Mouse (Mus musculus) ovary, adult 18-20 months (tissue): ENCODE measurements around the gene Prkd2.

Source experiments
- DNase-seq: peaks from one replicate; pipeline ENCODE4 v3.0.0; 2022; ENCODE audit warnings: low spot score, mixed read lengths

Gene Prkd2

DNA sequence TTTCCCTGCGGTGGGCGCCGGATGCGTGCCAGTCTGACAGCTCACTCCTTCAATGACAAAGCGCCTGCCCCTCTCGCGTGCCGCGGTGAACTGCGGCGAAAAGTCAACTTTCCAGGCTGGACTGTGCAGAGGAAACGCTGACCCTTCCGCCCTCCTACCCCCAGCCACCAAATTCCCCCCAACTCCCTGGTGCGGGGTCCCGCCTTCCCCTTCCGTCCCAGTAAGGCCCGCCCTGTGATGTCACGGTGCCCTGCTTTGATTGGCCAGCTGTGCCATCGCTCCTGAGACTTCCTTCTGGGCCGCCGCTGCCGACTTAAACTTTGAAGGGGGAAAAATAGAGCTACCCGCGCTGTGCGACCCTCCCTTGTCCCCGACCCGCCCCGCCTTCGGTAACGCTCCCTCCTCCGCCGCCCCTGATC, at the start of gene Prkd2:
Gene Prkd2, plus strand, starts transcription at position 258 of the 419 bp plus-strand sequence.
- DNase-seq = peak; percentile 83

DNA sequence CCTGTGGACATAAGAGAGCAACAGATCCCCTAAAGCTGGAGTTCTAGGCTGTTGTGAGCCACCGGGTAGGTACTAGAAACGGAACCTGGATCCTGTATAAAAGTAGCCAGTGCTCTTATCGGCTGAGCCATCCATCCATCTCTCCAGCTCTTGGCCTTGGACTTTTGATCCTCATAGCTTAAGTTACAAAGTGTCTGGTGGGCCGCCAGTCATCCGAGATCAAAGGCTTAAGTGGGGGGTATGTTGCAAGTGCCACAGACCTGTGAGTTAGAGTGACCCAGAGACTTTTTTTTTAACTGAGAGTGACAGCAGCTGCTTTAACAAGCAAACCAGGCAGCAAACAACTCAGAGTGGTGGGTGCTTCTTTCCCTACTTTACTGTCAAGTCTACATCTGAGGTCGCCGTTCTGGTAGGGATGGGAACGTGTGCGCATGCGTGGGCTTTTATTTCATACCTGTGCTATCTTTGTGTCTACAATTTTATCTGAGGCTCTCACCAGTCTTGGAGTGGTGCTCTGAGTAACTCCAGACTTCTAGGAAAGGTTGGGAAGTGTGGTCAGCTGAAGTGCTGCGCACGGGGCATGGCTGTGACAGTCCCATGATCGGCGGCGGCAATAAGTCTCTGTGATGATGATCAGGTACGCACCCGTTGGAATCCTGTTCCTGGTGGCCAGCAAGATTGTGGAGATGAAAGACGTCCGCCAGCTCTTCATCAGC, 49.5 kb upstream of the Prkd2 start:
- DNase-seq = no peak

DNA sequence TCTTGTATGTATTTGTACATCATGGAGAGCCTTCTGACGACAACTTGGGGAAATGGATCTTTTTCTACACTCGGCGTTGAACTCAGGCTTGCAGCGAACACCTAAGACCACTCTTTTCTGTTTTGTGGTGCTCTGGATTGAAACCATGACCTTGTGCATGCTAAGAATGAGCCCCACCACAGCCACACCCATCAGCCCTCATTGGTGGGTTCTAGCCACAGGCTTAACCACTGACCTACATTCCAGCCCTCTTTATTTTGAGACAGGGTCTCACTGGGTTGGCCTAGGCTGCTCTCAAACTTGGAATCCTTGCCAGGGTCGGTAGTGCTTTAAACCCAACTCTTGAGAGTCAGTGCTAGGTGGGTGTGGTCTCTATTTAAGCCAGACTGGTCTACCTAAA, 47.8 kb upstream of the Prkd2 start:
- no peak for DNase-seq

DNA sequence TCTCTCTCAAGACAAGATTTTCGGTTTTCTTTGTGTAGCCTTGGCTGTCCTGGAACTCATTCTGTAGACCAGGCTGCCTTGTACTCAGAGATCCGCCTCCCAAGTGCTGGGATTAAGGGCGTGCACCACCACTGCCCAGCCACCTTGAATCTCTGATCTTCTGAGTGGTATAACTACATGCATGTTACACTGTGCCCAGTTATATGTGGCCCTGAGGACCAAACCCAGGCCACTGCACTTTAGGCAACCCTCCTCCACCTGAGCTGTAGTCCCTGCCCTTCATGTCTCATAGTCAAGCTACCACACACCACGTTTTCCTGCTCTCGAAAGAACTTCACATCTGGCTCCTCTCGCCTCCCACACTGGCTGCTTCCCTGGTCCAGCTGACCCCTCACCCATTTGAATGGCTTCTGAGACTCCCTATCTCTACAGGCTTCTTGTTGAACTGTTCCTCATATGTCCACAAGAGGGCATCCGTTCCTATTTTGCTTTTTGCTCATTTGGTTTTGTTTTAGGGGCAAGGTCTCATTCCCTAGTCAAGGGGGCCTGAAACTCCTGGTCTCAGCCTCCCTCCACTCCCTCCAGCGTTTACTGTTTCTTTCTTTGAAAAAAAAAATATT, 38.2 kb upstream of the Prkd2 start:
- DNase-seq = no peak

DNA sequence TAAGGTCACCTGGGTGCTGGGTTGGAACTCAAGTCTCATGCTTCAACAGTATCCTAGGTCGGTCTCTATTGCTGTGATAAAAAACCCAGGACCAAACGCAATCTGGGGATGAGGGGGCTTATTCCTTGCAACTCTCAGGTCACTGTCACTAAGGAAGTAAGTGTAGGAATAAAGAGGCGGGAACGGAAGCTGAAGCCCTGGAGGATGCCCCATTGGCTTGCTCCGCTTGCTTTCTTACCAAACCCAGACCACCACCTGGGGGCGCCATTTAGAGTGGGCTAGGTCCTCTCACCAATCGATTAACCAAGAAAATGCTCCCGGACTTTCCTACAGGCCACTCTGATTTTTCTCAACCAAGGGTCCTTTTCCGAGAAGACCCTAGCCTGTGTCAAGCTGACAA, 34.8 kb upstream of the Prkd2 start:
- no peak for DNase-seq

DNA sequence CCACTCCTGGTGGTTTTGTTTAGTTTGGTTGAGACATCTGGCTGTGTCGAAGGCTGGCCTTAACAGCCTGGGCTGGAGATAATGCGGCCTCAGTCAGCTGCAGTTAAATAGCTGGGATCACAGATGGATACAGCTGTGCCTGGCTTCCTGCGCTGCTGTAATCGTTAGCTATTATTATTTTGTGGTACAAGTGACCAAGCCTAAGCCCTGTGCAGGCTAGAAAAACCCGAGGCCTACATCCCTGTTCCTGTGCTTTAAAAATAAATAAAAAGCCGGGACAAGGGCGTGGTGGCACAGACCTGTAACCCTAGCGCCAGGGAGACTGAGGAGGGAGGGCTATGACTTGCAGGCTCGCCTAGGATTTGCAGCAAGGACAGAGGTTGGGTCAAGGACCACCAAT, 34.1 kb upstream of the Prkd2 start:
- DNase-seq = no peak

DNA sequence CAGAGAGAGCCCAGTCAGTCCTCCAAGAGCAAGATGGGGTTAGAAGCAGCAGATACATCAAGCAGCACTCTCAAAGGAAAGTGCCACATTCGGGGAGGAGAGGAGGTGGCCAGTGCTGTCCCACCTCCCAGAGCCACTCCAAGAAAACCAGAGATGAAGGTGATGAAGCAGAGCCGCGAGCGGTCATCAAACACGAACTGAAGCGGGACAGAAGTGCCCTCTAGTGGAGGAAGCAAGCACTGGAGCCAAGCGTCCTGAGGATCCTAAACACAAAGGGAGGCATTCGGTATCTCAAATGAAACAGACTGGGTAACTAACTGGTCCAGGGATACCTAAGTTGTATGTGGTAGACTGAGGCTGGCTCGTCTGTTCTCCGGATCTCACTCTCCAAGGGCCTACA, 33.0 kb upstream of the Prkd2 start:
- no peak for DNase-seq

DNA sequence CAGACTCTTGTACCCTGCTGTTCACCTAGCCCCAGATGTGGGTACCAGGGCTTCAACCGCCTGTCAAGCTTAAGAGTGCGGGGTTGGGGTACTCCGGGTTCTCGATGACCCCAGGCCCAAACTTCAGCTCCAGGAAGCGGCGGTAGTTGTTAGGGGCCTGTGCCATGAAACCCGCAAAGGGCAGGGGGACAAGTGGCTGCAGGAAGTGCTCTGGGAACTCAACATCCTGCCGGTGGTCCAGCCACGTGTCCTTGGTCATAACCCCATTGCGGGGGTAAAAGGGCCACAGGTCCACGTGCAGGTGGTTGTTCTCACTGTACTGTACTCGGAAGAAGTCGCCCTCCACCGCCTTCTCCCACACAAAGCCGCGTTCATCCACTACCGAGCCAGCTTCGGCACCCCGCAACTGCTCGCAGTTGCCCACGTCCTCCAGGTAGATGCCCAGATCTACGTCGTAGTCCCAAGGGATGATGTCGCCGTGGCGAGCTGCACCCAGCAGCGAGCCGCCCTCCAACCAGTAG, 32.2 kb upstream of the Prkd2 start:
- DNase-seq = no peak

DNA sequence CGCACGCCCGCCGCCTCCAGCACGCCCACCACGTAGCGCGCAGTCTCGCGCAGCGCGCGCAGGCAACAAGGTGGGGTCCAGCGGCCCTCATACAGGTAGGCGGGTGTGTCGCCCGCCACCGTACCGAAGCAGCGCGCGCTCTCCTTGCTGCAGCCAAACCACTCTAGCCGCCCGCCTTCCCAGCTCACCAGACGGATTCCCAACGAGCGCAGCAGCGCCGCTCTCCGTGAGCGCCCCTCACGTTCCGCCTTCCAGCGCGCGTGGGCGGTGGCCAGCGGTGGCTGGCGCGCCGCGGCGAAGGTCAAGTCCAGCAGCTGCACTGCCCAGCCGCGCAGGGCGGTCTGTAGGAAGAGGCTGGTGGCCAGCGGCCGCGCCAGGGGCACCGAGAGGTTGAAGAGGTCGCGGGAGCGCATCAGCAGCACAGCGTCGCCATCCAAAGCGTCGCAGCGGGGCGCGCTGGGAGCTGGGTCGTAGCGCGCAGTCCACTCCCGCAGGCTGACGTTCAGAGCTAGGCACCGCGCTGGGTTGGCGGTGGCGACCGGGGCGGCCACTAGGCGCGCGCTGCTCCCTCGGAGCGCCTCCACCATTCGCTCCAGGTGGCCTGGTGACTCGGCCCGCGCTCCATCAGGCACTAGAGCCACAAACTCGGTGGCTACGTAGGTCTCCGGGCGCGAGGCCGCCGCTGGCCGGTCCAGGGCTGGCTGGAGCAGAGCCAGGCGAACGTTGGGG, 31.6 kb upstream of the Prkd2 start:
- no peak for DNase-seq

DNA sequence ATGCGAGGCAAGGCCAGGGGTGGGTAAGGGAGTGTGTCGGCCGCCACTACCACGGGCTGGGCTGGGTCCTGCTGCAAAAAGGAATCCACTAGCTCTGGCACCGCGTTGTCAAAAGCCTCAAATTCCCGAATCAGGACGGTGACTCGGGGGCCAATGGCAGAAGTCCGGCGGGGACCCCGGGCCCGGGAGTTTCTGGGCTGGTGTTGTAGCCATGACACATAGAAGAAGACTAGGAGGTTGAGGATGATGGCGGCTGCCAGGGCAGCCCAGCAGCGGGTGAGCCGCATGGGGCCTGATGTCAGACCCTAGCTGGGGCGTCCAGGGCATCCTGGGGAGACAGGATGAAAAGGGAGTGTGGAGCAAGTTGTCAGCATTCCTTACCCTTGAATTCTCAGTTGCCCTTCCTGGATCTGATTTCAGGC, 31.0 kb upstream of the Prkd2 start:
- DNase-seq = no peak

DNA sequence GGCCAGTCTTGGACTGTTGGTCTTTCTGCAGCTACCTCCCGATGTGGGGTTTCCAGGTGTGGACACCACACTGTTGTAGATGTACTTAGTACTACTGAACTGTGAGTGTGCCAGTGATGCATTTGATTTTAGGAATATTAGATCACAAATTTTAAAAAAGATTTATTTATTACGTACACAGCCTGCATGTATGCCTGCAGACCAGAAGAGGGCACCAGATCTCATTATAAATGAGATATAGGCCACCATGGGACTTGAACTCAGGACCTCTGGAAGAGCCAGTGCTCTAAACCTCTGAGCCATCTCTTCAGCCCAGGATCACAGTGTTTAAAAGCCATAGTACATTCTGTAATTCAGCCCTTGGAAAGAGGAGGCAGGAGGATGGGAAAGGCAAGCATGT, 30.2 kb upstream of the Prkd2 start:
- DNase-seq = no peak

DNA sequence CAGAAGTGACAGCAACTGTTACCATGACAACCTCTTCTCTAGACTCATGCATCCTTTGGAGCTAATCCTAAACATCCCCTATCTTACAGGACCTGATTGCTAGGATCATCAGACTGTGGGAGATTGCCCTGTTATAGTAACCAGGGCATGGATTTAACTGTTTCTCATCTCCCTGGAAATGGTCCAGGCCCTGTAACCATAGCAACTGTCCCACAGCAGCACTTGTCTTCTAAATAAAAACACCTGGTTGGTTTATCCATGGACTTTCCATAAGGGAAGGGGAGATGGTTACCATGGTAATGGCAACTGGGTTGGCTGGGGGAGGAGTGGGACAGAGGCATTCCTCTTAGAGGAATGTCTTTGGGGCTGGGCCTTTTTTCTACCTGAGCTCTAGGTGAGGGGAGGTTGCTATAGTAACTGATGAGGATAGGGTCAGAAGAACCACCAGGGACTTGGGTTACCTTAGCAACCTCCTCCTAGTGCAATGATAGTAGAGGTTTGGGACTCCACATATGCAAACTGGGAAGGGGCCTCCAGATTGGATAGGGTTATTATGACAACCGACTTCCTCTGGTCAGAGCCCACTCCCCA, 27.3 kb upstream of the Prkd2 start, which contains the start of gene Strn4:
Gene Strn4, plus strand, starts transcription at position 539 of the 591 bp plus-strand sequence.
- no peak for DNase-seq

DNA sequence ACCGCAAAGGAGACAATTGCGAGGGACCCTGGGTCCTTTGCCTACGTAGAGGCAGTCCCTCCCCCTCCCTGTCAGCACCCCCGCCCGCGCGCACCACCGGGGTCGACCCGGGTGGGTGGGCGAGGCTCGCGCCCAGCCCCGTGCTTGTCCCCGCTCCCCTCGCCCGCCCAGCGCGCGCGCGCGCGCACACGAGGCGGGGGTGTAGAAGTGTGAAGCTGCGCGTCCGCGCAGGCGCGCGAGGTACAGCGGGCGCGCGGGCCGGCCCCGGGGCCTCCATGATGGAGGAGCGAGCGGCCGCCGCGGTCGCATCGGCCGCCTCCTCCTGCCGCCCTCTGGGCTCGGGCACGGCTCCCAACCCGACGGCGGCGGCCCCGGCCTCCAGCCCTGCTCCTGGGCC, 26.6 kb upstream of the Prkd2 start:
- peak; percentile 55 for DNase-seq

DNA sequence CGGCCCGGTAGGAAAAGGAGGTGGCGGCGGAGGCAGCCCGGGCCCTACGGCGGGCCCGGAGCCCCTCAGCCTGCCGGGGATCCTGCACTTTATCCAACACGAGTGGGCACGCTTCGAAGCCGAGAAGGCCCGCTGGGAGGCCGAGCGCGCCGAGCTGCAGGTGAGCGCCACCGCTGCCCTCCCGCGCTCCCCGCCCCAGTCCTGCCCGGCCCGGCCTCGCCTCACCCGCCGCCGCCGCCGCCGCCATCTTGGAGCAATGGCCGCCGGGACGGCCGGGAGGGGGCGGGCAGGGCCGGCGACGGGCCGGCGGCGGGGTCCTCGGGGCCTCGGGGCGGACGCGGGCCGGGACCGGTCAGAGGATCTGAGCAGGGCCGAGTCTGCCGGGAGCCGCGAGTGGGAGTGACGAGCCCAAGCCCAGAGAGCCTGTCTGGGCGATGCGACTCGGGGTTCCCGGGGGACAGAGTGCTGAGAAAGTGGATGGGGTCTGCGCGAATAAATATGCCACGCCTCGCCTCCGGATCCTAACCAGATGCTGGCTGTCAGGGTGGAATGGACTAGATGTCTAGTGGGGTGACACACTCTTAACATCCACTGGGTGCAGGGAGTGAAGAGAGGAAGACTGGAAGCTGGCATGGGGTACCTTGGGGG, 26.1 kb upstream of the Prkd2 start, which contains the start of gene Fkrp:
Gene Fkrp, minus strand, starts transcription at position 258 of the 648 bp plus-strand sequence.
- DNase-seq = no peak

DNA sequence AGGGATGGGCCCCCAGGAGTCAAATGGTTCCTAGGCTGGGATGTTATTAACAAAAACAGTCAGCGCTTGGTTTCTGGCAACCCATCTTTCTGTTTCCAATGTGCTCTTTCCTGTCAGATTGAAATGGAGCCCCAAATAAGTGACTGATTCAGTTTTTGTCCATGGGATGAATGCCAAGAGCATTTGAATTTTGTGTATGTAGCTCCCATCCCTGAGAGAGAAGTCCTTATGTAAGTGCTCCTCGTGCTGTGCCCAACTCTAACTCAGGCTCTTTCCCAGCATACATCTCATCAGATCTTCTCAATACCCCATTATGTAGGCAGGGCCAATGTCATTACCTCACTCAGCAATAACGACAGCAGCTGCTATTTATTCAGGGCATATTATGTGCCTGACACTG, 25.0 kb upstream of the Prkd2 start:
- DNase-seq = no peak

DNA sequence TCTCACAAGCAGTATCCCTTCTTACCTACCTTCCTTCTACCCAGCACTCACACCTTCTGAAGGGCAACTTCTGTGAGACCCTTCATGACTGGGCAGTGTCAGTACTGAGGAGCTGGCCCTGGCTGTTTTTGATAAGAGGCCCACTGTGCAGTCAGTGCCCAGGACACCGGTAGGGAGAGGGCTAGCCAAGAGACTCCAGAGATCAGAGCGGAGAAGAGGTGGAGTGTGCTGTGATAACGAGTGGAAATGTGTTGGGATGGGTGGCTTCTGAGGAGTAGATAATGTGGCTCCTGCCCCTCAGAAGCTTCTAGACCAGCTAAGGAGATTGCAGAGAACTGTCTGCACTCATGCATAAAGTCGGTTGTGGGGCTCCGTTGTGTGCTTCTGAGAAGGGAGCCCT, 22.9 kb upstream of the Prkd2 start:
- no peak for DNase-seq

DNA sequence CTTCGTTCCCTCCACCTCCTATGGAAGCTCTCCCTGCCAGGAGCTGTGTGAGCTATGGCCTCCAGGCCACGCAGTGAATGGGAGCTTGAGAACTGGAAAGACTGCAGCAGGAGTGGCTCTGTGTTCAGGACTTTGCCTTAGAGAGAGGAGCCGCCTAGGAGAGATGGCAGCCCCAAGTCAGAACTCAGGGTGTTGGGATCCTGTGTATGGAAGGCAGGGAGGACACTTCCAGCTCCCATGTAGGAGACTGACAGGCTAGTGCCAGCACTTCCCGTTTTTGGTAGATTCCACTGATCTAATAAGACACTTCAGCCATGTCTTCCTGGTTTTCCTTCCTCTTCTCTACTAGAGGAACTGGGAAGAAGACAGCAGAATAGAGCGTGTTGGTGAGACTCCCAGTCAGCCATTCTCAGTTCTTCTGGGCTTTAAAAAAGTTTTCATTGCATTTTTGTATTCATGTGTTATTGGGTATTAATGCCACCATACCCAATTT, 22.4 kb upstream of the Prkd2 start:
- DNase-seq = no peak

DNA sequence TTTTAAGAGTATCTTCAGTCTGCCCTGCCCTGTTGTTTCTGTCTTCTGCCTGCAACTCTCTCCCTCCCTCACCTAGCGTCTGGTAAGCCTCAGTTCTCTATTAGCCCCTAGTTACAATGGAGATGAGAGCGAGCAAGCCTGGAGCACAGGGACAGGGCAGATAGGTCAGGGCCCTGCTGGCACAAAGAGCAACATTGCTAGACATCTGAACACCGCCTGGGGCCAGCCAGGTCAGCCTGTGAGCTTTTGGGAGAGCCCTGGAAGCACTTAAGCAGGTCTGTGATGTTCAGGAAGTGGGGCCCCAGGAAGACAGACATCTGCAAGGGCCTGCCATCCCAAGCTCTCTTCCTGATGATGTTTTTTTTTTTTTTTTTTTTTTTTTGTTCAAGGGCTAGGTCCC, 21.6 kb upstream of the Prkd2 start:
- DNase-seq = no peak

DNA sequence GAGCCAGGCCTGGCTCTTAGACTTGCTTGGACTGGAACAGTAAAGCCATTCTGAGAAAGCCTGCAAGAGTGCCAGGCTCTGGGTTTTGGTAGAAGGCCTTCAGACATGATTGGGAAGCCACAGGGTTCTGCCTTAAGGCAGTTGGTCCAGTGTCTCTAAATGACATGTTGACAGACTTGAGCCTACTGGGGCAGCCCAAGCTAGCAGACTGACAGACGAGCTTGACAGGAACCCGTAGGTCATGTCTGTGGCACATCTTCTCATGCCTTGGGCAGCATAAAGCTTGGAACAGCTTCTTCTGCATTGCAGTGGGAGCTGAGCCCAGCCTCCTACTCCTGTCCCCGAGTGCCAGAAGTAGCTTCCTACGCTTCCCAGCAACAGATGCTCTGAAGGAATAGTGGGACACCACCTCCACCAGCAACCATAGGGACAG, 21.0 kb upstream of the Prkd2 start:
- DNase-seq = no peak

DNA sequence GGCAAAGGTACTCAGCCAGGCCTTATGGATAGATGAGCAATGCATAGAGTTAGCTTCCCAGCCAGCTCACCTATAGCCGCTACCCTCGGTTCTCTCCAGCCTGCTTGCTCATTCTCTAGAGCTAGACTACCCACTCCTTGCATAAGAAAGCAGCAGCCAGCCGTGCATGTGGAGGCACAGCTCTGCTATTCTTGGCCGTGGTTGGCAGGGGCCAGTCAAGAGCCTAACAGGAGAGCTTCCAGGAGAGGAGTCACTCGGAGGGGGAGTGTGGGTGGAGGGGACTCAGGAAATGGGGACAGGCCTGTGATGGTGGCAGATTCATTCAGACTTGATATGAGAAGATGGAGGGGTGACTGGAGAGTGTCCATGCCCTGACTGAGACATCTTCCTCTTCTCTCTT, 19.0 kb upstream of the Prkd2 start:
- DNase-seq = no peak

DNA sequence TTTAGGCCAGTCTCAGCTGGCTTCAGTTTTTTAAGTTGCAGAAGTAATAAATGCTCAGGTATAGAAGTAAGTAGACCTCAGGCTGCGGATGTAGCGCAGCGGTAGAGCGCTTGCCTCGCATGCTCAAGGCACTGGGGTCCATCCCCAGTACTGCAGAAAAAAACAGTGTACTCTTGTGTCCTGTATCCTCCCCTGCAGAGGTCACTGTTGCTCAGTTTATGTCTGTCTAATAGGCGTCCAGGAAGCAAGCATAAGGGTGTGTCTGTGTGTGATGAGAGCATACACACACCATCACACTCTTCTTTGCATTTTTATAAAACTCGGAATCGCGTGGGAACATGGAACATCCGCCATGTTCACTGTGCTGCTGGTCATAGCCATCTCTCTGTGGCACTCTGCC, 16.9 kb upstream of the Prkd2 start:
- no peak for DNase-seq

DNA sequence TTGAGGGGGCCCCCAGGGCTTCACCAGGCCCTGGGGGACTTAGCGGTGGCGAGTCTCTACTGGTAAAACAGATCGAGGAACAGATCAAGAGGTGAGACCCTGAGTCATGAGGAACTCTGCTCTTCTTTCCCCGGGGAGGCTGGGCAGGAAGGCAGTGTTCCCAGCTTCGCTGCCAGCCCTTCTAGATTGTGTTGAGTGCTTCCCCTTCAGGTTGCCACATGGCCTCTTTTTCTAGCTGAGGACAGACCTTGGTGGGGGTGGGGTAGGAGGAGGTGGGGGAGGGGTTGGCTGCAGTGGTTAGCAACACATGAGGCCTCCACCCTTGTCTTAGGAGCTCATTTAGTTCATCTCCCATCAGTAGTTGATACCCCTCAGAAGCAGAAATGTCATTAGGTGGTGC, 16.1 kb upstream of the Prkd2 start:
- no peak for DNase-seq
